Mouse (Mus musculus): Measurements from ENCODE around the gene Olfr433.

- TF ChIP-seq CTCF (IDR thresholded peaks at IDR 0.05; ENCODE audit: low read depth, low read length) (no peak), GATA1 (IDR thresholded peaks at IDR 0.05; ENCODE audit: borderline replicate concordance, low read length) (no peak), TAL1 (conservative IDR thresholded peaks at IDR 0.05; ENCODE audit: low read depth, low read length) (no peak)
These were observed at the start of gene Olfr433 for GRCm38 (mm10) chr1:174040523-174041177.

Measured in G1E (cell line).